Mouse (Mus musculus) bone marrow, adult 2 months (tissue): ENCODE measurements around the gene Rftn1. TPM values are rescaled to one million over a fixed set of nuclear protein-coding genes. Genes with fewer than 3 reads are reported as not detected.

Experiments used
- H3K27ac ChIP-seq: fragments of 200-500 bp; 2 replicates; pipeline ENCODE4 v1.5.1; 2012; ENCODE audit warnings: low read depth, mild to moderate bottlenecking, control low read depth, inconsistent platforms, low read length; ENCODE audit not compliant: control insufficient read depth, poor library complexity, insufficient read depth
- H3K4me1 ChIP-seq: fragments of 200-500 bp; 2 replicates; pipeline ENCODE4 v1.6.1; 2011; ENCODE audit warnings: low read length; ENCODE audit not compliant: control insufficient read depth, insufficient read depth
- H3K4me3 ChIP-seq: fragments of 200-500 bp; replicated peaks from 2 replicates; pipeline ENCODE3; 2011; ENCODE audit warnings: mild to moderate bottlenecking, low read depth, low read length, control low read depth; ENCODE audit not compliant: control insufficient read depth
- CTCF ChIP-seq: fragments of 200-500 bp; IDR thresholded peaks from 2 replicates; pipeline ENCODE4 v1.5.1; 2011; ENCODE audit warnings: low read length, control low read depth; ENCODE audit not compliant: control insufficient read depth, insufficient read depth
- POLR2A ChIP-seq: fragments of 200-500 bp; IDR thresholded peaks from 2 replicates; pipeline ENCODE4 v1.6.1; 2011; ENCODE audit warnings: low read depth, mild to moderate bottlenecking, control low read depth, low read length, borderline replicate concordance; ENCODE audit not compliant: control insufficient read depth
- WGBS: fragments of 180-500 bp; shearing (Covaris S2); methylation state at CpG from one replicate; pipeline ENCODE4 v1.1.7; 2018; 5-methylcytosine and 5-hydroxymethylcytosine counted together
- polyA plus RNA-seq: library from polyadenylated mRNA; stranded (reverse); fragments of >200 nt; gene quantifications from 2 replicates; pipeline ENCODE4 v1.2.4, GENCODE M21; 2011; ENCODE audit warnings: low replicate concordance; ENCODE audit not compliant: missing spikeins, insufficient read depth, insufficient read length

Gene Rftn1
- polyA plus RNA-seq, 1 experiment = 18.0 TPM

DNA sequence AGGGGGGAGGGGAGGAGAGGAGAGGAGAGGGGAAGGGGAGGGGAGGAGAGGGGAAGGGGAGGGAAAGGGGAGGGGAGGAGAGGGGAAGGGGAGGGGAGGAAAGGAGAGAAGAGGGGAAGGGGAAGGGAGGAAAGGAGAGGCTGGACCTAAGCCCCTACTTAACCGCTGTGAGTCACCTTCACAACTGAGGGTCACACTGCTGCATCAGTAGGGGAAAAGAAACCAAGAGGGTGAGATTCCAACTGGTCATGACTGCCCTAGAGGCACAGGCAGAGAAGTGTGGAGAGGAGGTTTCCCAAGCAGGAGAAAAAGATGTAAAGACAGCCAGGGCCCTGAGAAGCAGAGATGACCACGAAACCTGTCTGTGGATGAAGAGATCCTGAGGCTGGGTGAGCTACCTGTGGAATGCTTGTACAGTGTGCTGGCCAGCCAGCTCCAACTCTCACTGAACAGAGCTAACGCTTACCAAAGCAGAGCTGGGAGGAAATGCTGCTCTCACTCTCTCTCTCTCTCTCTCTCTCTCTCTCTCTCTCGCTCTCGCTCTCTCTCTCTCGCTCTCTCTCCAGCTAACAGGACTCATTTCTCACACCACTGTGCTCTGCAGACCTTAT lies 19.4 kb downstream of the Rftn1 start:
- H3K4me3 ChIP-seq = no peak overlapping the region
- TF ChIP-seq CTCF = no peak
- 44% methylated on average over 6 of the region's 6 CpGs for WGBS
- H3K27ac ChIP-seq = no peak overlapping the region
- no peaks in the 10 kb centered on the region; the same call in 1 of the 2 replicates for H3K4me1 ChIP-seq

GRCm38 (mm10) chr17:50169946-50170427 lies 20.5 kb downstream of the Rftn1 start:
- WGBS = 23% methylated on average over 7 of the region's 7 CpGs
- no peaks in the 10 kb centered on the region; the same call in 1 of the 2 replicates for H3K4me1 ChIP-seq
- TF ChIP-seq CTCF (no peak), POLR2A (no peak)
- H3K27ac ChIP-seq = no peak overlapping the region
- no peak overlapping the region for H3K4me3 ChIP-seq

DNA sequence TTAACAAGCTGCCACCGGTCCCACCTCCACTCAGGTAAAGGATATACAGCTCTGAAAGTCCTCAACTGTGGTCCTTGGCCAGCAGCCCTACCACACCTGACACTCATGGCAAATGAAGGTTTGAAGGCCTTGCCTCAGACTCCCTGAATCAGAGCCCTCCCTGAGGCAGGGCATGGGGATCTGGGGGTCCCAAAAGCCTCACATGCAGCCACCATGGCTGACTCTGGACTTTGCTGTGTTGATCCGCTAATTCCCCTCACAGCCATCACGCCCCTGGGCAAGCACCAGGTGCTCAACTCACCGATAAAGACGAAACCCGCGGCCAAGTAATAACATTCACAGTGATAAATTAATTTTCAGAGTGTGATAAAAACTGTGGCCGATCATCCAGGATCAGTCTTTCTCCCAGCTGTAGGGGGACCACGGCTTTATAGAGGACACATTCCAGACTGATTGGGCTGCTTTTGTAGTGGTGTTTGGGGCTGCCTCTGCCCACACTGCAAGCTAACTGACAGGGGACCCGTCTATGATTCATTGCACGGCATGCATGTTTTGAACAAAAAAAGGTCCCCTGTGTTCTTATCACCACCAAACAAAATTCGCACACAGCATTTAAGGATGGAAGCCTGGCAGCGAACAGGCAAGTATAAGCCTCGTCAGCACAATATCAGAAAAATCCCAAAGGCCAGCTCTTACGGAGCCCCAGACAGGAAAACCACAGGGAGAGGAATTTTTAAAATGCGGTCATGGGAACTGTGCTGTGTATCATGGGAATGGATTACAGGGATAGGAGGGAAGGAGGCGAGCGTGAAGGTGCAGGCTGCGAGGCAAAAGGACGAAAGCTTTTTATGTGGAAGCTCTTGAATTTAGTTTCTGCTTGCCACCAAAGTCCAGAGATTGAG lies 29.3 kb downstream of the Rftn1 start:
- H3K27ac ChIP-seq = no peak overlapping the region
- 85% methylated on average over 20 of the region's 20 CpGs for WGBS
- no peak overlapping the region for H3K4me3 ChIP-seq
- peaks cover 9% of the 10 kb centered on the region for H3K4me1 ChIP-seq
- TF ChIP-seq POLR2A = no peak
- no peak for TF ChIP-seq CTCF

DNA sequence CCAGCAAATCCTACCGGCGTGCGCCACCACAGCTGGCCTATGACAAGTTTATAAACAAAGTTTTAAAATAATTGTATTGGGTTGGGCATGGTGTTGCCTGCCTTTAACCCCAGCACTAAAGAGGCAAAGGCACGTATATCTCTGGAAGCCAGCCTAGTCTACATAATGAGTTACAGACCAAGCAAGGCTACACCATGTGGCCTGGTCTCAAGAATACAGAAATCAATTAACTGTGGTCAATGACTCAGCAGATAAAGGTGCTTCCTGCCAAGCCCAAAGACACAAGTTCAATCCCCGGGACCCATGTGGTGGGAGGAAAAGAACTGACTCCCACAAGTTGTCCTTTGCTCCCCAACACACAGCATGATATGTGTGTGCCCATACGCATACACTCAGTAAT lies 30.1 kb downstream of the Rftn1 start:
- WGBS = 83% methylated on average over 6 of the region's 6 CpGs
- TF ChIP-seq POLR2A (no peak), CTCF (no peak)
- H3K27ac ChIP-seq = peak overlapping the region; percentile 48; the same call in 1 of the 2 replicates
- H3K4me3 ChIP-seq = no peak overlapping the region
- peaks cover 9% of the 10 kb centered on the region for H3K4me1 ChIP-seq

DNA sequence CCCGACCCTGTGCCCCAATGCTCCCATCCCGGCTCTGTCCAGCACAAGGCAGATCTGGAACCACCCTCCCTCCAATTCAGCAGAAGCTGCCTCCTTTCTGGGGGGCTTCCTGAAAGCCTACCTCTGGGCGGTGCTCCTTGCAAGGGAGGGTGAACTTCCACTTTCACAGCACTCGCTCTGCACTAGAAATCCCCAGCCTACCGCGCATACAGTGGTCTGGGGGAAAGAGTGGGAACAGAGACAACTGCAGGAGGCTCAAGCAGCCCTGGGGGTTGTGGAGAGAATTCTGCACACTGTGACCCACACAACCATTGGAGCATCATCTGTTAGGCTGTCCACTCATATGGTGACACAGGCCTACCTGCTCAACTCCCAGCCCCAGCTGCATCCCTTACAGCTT lies 30.7 kb downstream of the Rftn1 start:
- TF ChIP-seq CTCF (no peak), POLR2A (no peak)
- H3K27ac ChIP-seq = peak overlapping the region; percentile 48
- H3K4me1 ChIP-seq = peaks cover 10% of the 10 kb centered on the region
- WGBS = 67% methylated on average over 6 of the region's 6 CpGs
- H3K4me3 ChIP-seq = no peak overlapping the region

GRCm38 (mm10) chr17:50158565-50158964 lies 31.9 kb downstream of the Rftn1 start:
- Histone ChIP-seq H3K27ac (peak overlapping the region; percentile 19; the same call in 1 of the 2 replicates), H3K4me3 (no peak overlapping the region), H3K4me1 (peaks cover 10% of the 10 kb centered on the region)
- TF ChIP-seq POLR2A (no peak), CTCF (no peak)
- WGBS = 13% methylated on average over 6 of the region's 6 CpGs

DNA sequence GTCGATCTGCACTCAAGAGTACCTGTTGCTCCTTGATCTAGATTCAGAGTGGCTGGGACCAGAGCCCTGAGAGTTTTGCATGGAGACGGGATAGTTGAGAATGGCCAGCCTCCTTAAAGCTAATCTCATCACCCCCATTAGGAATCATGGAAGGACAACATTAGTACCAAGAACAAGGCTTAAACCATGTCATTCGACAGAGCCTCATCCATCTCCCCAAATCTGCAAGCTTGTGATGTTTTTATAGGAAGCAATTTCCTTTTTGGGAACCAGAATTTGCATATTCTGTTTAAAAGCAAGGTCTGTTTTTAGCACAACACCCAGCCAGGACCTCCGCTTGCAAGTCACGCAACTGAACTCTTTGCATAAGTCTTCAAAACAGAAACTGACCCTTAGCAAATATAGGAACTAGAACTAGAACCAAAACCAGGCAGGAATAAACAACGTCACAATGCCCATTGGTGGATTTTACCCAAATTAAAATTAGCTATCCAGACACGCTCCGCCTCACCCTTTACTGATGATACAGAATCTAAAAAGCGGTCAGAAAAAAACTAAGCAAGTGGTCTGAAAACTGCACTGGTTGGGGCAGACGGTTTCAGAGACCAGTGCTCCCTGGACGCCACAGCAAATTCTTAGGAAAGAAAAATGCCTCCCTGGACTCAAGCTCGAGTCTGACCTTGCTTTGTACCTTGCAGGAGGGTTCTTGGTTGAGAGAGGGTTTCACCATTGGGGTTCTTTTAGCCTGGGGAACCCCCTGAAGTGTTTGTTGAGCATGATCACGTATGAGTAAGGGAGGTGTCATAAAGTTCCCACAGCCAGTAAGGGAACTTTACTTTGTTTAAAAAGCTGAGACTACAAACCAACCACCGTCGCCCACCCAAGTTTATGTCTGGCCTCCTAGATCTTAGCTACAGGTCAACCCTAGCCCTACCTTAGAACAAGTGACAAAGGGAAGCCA lies 33.0 kb downstream of the Rftn1 start:
- TF ChIP-seq CTCF (no peak), POLR2A (no peak)
- whole genome bisulfite sequencing = 73% methylated on average over 15 of the region's 15 CpGs
- Histone ChIP-seq H3K4me3 (no peak overlapping the region), H3K4me1 (peaks cover 10% of the 10 kb centered on the region), H3K27ac (peak overlapping the region; percentile 15; the same call in 1 of the 2 replicates)
